Mouse (Mus musculus) MEL (cell line): Measurements from ENCODE around the gene Slc16a10. TPM values are rescaled to one million over a fixed set of nuclear protein-coding genes. Genes with fewer than 3 reads are reported as not detected.

Source experiments
- DNase-seq: peaks from one replicate; pipeline ENCODE4 v3.0.0; 2011; ENCODE audit warnings: low read depth, low spot score
- H3K27ac ChIP-seq: 2 replicates; pipeline ENCODE4 v1.5.1; 2012; ENCODE audit warnings: low read depth, mild to moderate bottlenecking, control low read depth, low read length, moderate library complexity; ENCODE audit not compliant: control insufficient read depth
- H3K27me3 ChIP-seq, 2 experiments: fragments of 150-350 bp in 1 of 2; sonication (generic) in 1 of 2; 2 replicates each; pipeline ENCODE4 v1.6.1; 2012; ENCODE audit warnings: low read length in 2 of 2, mild to moderate bottlenecking in 2 of 2, improper control_type of control experiment in 1 of 2, moderate library complexity in 1 of 2; ENCODE audit not compliant: insufficient read depth in 2 of 2, control insufficient read depth in 1 of 2
- H3K36me3 ChIP-seq, 2 experiments: 2 replicates each; pipeline ENCODE4 v1.6.1; 2012 to 2014; ENCODE audit warnings: low read length in 2 of 2, improper control_type of control experiment in 1 of 2, inconsistent platforms in 1 of 2, mild to moderate bottlenecking in 1 of 2; ENCODE audit not compliant: insufficient read depth in 2 of 2, control insufficient read depth in 1 of 2
- H3K4me1 ChIP-seq, 2 experiments: fragments of 150-350 bp in 1 of 2; sonication (generic) in 1 of 2; 2 replicates each; pipeline ENCODE4 v1.6.1; 2012; ENCODE audit warnings: low read length in 2 of 2, improper control_type of control experiment in 1 of 2, mild to moderate bottlenecking in 1 of 2; ENCODE audit not compliant: insufficient read depth in 2 of 2, control insufficient read depth in 1 of 2
- H3K4me3 ChIP-seq, 2 experiments: fragments of 150-350 bp in 1 of 2; sonication (generic) in 1 of 2; 2 replicates each; pipeline ENCODE4 v1.5.1; 2012; ENCODE audit warnings: low read depth in 2 of 2, low read length in 2 of 2, mild to moderate bottlenecking in 2 of 2, moderate library complexity in 2 of 2, control low read depth in 1 of 2, improper control_type of control experiment in 1 of 2; ENCODE audit not compliant: control insufficient read depth in 1 of 2, insufficient read depth in 1 of 2
- H3K79me2 ChIP-seq: 2 replicates; pipeline ENCODE4 v1.6.1; 2012; ENCODE audit warnings: mild to moderate bottlenecking, low read length, moderate library complexity; ENCODE audit not compliant: control insufficient read depth, poor library complexity, insufficient read depth
- H3K9ac ChIP-seq: 2 replicates; pipeline ENCODE4 v1.6.1; 2012; ENCODE audit warnings: low read depth, mild to moderate bottlenecking, control low read depth, low read length, moderate library complexity; ENCODE audit not compliant: control insufficient read depth, poor library complexity, severe bottlenecking
- H3K9me3 ChIP-seq: fragments of 150-350 bp; sonication (generic); replicated peaks from 2 replicates; pipeline ENCODE4 v1.6.1; 2012; ENCODE audit warnings: mild to moderate bottlenecking, low read length, improper control_type of control experiment, moderate library complexity; ENCODE audit not compliant: insufficient read depth
- BHLHE40 ChIP-seq: IDR thresholded peaks from 2 replicates; pipeline ENCODE4 v1.6.1; 2012; ENCODE audit warnings: low read depth, mild to moderate bottlenecking, inconsistent platforms, low read length, improper control_type of control experiment, borderline replicate concordance
- E2F4 ChIP-seq: IDR thresholded peaks from 2 replicates; pipeline ENCODE4 v1.6.1; 2011; ENCODE audit warnings: low read depth, low read length, improper control_type of control experiment, borderline replicate concordance
- ELF1 ChIP-seq: IDR thresholded peaks from 2 replicates; pipeline ENCODE4 v1.6.1; 2014; ENCODE audit warnings: low read depth, mild to moderate bottlenecking, inconsistent platforms, low read length, improper control_type of control experiment, moderate library complexity
- EP300 ChIP-seq, 2 experiments: IDR thresholded peaks; 2 replicates each; pipeline ENCODE4 v1.6.1; 2011; ENCODE audit warnings: improper control_type of control experiment in 2 of 2, low read length in 2 of 2, low read depth in 1 of 2, mild to moderate bottlenecking in 1 of 2
- ETS1 ChIP-seq: IDR thresholded peaks from 2 replicates; pipeline ENCODE4 v1.6.1; 2012; ENCODE audit warnings: low read depth, mild to moderate bottlenecking, inconsistent platforms, low read length, improper control_type of control experiment, moderate library complexity
- GABPA ChIP-seq: IDR thresholded peaks from 2 replicates; pipeline ENCODE4 v1.6.1; 2012; ENCODE audit warnings: low read depth, mild to moderate bottlenecking, inconsistent platforms, low read length, improper control_type of control experiment, moderate library complexity
- GATA1 ChIP-seq: IDR thresholded peaks from 2 replicates; pipeline ENCODE4 v1.6.1; 2011; ENCODE audit warnings: low read depth, low read length, improper control_type of control experiment
- KAT2A ChIP-seq: conservative IDR thresholded peaks from 2 replicates; pipeline ENCODE4 v1.6.1; 2012; ENCODE audit warnings: low read depth, low read length, improper control_type of control experiment, inconsistent platforms
- MAX ChIP-seq: IDR thresholded peaks from 2 replicates; pipeline ENCODE4 v1.6.1; 2011; ENCODE audit warnings: low read length, improper control_type of control experiment
- MEF2A ChIP-seq: IDR thresholded peaks from 2 replicates; pipeline ENCODE4 v1.6.1; 2014; ENCODE audit warnings: low read depth, mild to moderate bottlenecking, inconsistent platforms, low read length, improper control_type of control experiment; ENCODE audit not compliant: poor library complexity, insufficient replicate concordance, severe bottlenecking; ENCODE audit errors: extremely low read depth
- MYC ChIP-seq: IDR thresholded peaks from 2 replicates; pipeline ENCODE4 v1.6.1; 2011; ENCODE audit warnings: low read depth, mild to moderate bottlenecking, low read length, improper control_type of control experiment, moderate library complexity
- NELFE ChIP-seq: IDR thresholded peaks from 2 replicates; pipeline ENCODE4 v1.6.1; 2011; ENCODE audit warnings: low read depth, low read length, improper control_type of control experiment
- NRF1 ChIP-seq: IDR thresholded peaks from 2 replicates; pipeline ENCODE4 v1.6.1; 2014; ENCODE audit warnings: low read depth, mild to moderate bottlenecking, inconsistent platforms, low read length, improper control_type of control experiment, moderate library complexity; ENCODE audit not compliant: poor library complexity, insufficient read depth, severe bottlenecking
- POLR2A ChIP-seq, 2 experiments: IDR thresholded peaks; 2 replicates each; pipeline ENCODE4 v1.6.1; 2011 to 2012; ENCODE audit warnings: low read length in 2 of 2, mild to moderate bottlenecking in 2 of 2, control low read depth in 1 of 2, improper control_type of control experiment in 1 of 2, low read depth in 1 of 2, moderate library complexity in 1 of 2; ENCODE audit not compliant: control insufficient read depth in 1 of 2, insufficient read depth in 1 of 2, poor library complexity in 1 of 2
- POLR2AphosphoS5 ChIP-seq: IDR thresholded peaks from 2 replicates; pipeline ENCODE4 v1.6.1; 2012; ENCODE audit warnings: low read depth, borderline replicate concordance, mild to moderate bottlenecking, inconsistent platforms, low read length, moderate library complexity, mixed read lengths
- RCOR1 ChIP-seq: IDR thresholded peaks from 2 replicates; pipeline ENCODE4 v1.6.1; 2012; ENCODE audit warnings: low read depth, mild to moderate bottlenecking, inconsistent platforms, low read length, improper control_type of control experiment
- SIN3A ChIP-seq: IDR thresholded peaks from 2 replicates; pipeline ENCODE4 v1.6.1; 2012; ENCODE audit warnings: low read length, improper control_type of control experiment, inconsistent platforms
- TAL1 ChIP-seq: IDR thresholded peaks from 2 replicates; pipeline ENCODE4 v1.6.1; 2012; ENCODE audit warnings: mild to moderate bottlenecking, inconsistent platforms, low read length, moderate library complexity, mixed read lengths
- TBP ChIP-seq: IDR thresholded peaks from 2 replicates; pipeline ENCODE4 v1.8.0; 2011; ENCODE audit warnings: low read depth, low read length, improper control_type of control experiment
- TCF12 ChIP-seq: IDR thresholded peaks from 2 replicates; pipeline ENCODE4 v1.6.1; 2014; ENCODE audit warnings: low read depth, mild to moderate bottlenecking, inconsistent platforms, low read length, improper control_type of control experiment, moderate library complexity
- ZNF384 ChIP-seq: IDR thresholded peaks from 2 replicates; pipeline ENCODE4 v1.6.1; 2012; ENCODE audit warnings: low read depth, mild to moderate bottlenecking, inconsistent platforms, low read length, improper control_type of control experiment
- polyA plus RNA-seq, 2 experiments: library from polyadenylated mRNA; stranded (reverse) in 1 of 2; unstranded in 1 of 2; fragments of >175 nt in 1 of 2; fragments of >200 nt in 1 of 2; gene quantifications; 2 replicates each; pipeline versions ENCODE4 v1.2.1 to v1.2.4; 2012; ENCODE audit warnings: low replicate concordance in 2 of 2, low read depth in 1 of 2; ENCODE audit not compliant: insufficient read length in 2 of 2, insufficient read depth in 1 of 2, missing spikeins in 1 of 2
- total RNA-seq: library from RNA; depleted of rRNA; stranded (reverse); fragments of 300-350 nt; gene quantifications from 2 replicates; pipeline ENCODE4 v1.2.3, GENCODE M21; 2012

Slc16a10 gene
- total and polyA plus RNA-seq, 3 experiments, result 13.2 to 17.9 TPM; not detected in 1

- Histone ChIP-seq H3K9ac (no peak overlapping the region; the same call in 1 of the 2 replicates), H3K79me2 (peaks cover 5% of the 10 kb centered on the region; the same call in 1 of the 2 replicates), H3K9me3 (no peaks in the 10 kb centered on the region), H3K36me3 (peaks cover 0 to 40% of the 10 kb centered on the region in 2 experiments; a peak in 2 of 4 replicates), H3K27me3 (no peaks in the 10 kb centered on the region), H3K27ac (peak overlapping the region; percentile 92), H3K4me3 (peak overlapping the region; percentile 27 to 28), H3K4me1 (peaks cover 16 to 34% of the 10 kb centered on the region in 2 experiments)
- peak; percentile 97 for DNase-seq
- TF ChIP-seq MYC (peak; percentile 66; the same call in 1 of the 2 replicates), POLR2A (IDR thresholded peaks at IDR 0.05; ENCODE audit: control insufficient read depth in 1 of 2, insufficient read depth in 1 of 2, low read depth in 1 of 2, low read length in 2 of 2, poor library complexity in 1 of 2) (peak in 1 of 2 experiments; percentile 42; a peak in 1 of 4 replicates), TAL1 (peak; percentile 90), SIN3A (peak; percentile 60; the same call in 1 of the 2 replicates), ZNF384 (no peak; the same call in none of the 2 replicates), EP300 (IDR thresholded peaks at IDR 0.05; ENCODE audit: low read depth in 1 of 2, low read length in 2 of 2) (peak; percentile 49 to 89; a peak in 3 of 4 replicates), MEF2A (peak; percentile 31; the same call in 1 of the 2 replicates), GABPA (0 out of 2 replicates have a peak, but pooled peaks have one; percentile 29), NELFE (peak; percentile 23; the same call in 1 of the 2 replicates), TBP (peak; percentile 34; the same call in 1 of the 2 replicates), BHLHE40 (peak; percentile 76; the same call in 1 of the 2 replicates), MAX (peak; percentile 69), GATA1 (peak; percentile 88), KAT2A (no peak), TCF12 (peak; percentile 87), ETS1 (peak; percentile 90), POLR2AphosphoS5 (no peak), RCOR1 (peak; percentile 98), E2F4 (no peak), NRF1 (peak; percentile 17; the same call in 1 of the 2 replicates), ELF1 (peak; percentile 68)
Measured at GRCm38 (mm10) chr10:40125200-40125599, 16.9 kb downstream of the Slc16a10 start.
